Mouse (Mus musculus) lung, postnatal 14 days (tissue): ENCODE measurements around the gene Got1.

Source experiments
- DNase-seq: peaks from one replicate; pipeline ENCODE4 v3.0.0; 2021

Gene Got1

DNA sequence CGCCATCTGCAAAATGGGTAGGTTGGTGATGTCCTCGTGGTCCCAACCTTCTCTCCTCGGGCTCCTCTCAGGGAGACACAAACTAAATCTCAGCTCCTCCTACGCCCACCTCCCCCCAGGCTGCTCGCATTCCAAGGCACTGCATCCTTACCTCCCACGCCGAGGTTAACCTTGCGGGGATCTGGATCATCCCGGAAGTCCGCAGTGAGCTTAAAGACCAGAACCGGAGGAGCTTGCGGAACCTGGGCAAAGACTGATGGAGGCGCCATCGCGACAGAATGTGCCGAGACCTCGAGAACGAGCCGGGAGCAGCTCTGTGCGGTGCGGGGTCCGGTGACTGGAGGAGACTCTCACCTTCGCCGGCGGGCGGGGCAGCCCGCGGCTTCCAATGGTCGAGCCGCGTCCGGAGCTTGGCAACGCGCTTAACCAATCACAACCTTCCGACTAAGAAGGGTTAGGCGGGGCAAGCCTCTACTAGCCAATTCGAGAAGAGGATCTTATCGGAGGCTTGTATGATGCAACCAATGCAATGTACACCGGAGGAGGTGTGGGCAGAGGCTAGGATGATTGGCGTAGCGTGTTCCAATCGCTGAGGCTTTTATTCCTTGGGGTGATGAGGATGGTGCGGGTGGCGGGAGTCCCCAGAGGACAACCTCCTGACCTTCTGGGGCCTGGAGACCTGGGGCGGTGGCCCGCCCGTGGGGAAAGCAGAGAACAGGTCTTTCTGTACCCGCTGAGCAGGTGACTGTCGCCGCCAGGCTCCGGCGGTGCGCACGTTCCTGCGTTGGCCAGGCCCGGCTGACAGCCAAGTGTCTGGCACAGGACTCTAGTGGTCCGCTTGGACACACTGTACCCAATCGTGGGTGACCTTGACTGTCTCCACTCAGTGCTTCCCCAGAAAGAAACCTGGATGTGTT lies at the start of gene Got1:
Got1 (minus strand) TSS at position 419 of the 917 bp plus-strand sequence.
- DNase-seq = peak; percentile 91

- DNase-seq = peak; percentile 84
Measured at GRCm38 (mm10) chr19:43570831-43571790, 46.7 kb upstream of the Got1 start.

- DNase-seq = no peak
Measured at GRCm38 (mm10) chr19:43569133-43569532, 44.7 kb upstream of the Got1 start.

- DNase-seq = no peak
Measured at GRCm38 (mm10) chr19:43568298-43568697, 43.9 kb upstream of the Got1 start.

GRCm38 (mm10) chr19:43563166-43563565 lies 38.8 kb upstream of the Got1 start:
- peak; percentile 46 for DNase-seq

- no peak for DNase-seq
Measured at GRCm38 (mm10) chr19:43561841-43562240, 37.4 kb upstream of the Got1 start.

GRCm38 (mm10) chr19:43560244-43560643 lies 35.8 kb upstream of the Got1 start:
- no peak for DNase-seq

- no peak for DNase-seq
Measured at GRCm38 (mm10) chr19:43551493-43551890, 27.1 kb upstream of the Got1 start.

- no peak for DNase-seq
Measured at GRCm38 (mm10) chr19:43550706-43551492, 26.5 kb upstream of the Got1 start.

DNA sequence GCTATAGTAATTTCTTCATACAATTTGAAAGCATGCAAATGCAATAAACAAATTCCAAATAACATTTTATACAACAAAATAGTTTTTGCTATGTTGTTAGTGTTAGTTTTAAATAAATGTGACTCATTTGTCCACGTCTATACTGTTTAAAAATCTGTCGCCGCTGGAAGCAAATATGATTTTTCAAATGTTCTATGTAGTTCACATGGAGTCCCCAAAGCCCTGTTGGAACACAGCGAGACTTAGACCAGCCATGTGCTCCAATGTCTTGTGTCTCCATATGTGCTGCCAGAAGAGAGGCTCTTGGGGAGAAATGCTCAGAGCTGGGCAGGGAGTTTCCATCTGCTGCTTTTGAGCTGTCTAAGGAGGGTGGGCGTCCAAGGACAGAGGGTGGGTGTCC lies 23.7 kb upstream of the Got1 start:
- no peak for DNase-seq

- DNase-seq = no peak
Measured at GRCm38 (mm10) chr19:43546337-43547117, 22.1 kb upstream of the Got1 start.

- DNase-seq = no peak
Measured at GRCm38 (mm10) chr19:43535372-43535771, 11.0 kb upstream of the Got1 start.

DNA sequence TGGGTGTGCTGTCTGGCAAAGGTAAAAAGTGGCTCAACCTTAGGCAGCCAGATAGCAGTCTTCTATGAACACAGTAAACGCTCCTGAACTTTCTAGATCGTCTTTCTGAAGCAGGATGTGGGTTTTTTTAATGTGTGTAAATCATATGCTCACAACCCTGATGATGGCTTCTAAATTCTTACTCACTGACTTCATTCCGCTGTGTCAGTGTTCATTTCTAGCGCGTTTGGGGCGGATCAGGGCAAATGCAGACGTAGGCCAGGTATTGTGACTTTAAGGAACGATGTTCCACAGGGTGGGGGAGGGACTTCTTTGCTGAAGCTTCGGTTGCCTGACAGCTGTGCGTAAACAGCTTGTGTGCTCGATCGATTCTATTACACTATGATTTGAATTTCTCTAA lies 6.5 kb upstream of the Got1 start:
- DNase-seq = no peak

GRCm38 (mm10) chr19:43530197-43530770 lies 5.9 kb upstream of the Got1 start:
- peak; percentile 72 for DNase-seq

- no peak for DNase-seq
Measured at GRCm38 (mm10) chr19:43528056-43528587, 3.7 kb upstream of the Got1 start.

- peak; percentile 15 for DNase-seq
Measured at GRCm38 (mm10) chr19:43527131-43527530, 2.7 kb upstream of the Got1 start.

DNA sequence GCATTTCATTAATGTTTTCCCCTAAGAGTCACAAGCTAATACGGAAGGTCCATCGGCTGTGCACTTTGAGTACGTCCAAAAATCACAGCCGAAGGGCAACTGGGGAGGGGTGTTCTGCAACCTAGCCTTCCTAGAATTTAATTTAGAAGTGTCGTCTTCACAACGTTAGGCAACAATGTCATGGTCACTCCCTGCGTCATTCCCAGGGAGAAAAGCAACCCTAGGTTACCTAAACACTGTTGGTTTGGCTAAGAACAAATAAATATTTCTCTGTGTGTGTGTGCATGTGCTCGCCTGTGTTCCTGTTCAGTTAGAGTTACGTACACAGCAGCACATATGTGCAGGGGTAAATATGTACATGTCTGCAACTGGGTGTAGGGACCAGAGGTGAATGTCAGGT lies 1.6 kb upstream of the Got1 start:
- no peak for DNase-seq

DNA sequence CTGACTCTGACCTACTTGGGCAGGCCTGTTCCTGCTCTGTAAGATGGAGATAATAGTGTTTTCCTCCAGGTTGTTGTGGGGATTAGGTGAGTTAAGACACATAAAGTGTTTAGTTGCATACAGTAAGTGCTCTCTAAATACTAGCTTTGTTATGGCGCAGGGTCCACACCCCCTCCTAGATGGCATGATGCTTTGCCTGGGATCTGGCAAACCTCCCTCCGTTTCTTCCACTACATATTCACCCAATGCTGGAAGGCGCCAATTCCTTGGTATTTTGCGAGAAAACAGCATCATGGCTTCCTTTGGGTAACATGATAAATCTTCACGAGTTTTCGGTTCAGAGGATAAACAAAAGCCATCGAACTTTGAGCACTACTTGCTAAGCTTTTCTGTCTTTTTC lies 1.2 kb upstream of the Got1 start:
- no peak for DNase-seq

DNA sequence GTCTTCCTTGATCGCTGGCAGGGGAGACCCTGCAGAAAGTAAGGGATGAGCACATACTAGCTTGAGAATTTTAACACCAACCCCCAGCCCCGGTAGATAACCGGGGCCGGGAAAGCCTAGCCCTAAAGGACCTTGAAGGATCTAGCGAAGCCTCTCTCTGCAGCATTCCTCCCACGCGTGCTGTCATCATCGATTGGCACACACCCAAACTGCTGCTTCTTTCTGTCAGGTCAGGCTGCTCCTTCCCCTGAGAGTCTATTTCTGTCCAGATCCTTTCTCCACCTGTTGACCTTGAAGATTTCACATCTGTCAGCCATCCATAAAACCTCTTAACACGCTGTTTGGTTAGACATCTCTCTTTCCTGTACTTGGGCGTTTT lies 688 bp upstream of the Got1 start:
- peak; percentile 33 for DNase-seq

DNA sequence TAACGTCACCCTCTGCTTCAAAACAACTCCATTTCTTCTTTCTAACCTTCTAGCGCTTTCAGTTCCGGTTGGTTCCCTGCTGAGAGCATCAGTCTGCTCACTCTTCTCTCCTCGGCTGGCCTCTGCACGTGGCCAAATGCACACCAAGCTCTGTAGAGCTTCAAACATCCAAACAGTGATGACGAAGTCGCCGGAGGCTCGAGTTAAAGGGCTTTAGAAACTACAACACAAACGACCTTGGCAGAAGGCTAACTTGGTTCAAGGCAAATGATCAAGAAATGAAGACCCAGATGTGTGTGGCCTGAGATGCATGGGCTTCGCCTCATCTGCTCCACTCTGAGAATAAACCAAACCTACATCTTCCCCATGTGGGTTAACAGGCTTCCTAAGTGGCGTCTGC lies 854 bp downstream of the Got1 start:
- no peak for DNase-seq

GRCm38 (mm10) chr19:43521996-43522395 lies 2.4 kb downstream of the Got1 start:
- no peak for DNase-seq
